8 mouse cellular contexts compared by ENCODE assay signal in genomic region chr19:57453218-57453600, GRCm38 (mm10). TPM values are rescaled to one million over a fixed set of nuclear protein-coding genes. Genes with fewer than 3 reads are reported as not detected.
DNase-seq lines count a peak whose midpoint lies in the region; ATAC-seq and TF ChIP-seq lines count a peak whose summit lies in the region.

No protein-coding gene starts in this region.

- peaks cover 4% of the 10 kb centered on the region; the same call in 1 of the 2 replicates for H3K36me3 ChIP-seq in heart, embryonic 13.5 days
- peaks cover 7% of the 10 kb centered on the region for H3K36me3 ChIP-seq in E14TG2a.4 (ENCODE audit: insufficient read depth, low read length)
- H3K36me3 ChIP-seq in forebrain, embryonic 14.5 days (ENCODE audit: control insufficient read depth, insufficient read depth, low read length) = no peaks in the 10 kb centered on the region
- H3K36me3 ChIP-seq in liver, postnatal 0 days (replicated peaks; ENCODE audit: insufficient read depth, low read length) = no peaks in the 10 kb centered on the region

- TF ChIP-seq EP300 in liver, postnatal 0 days (IDR thresholded peaks at IDR 0.05; ENCODE audit: low read depth) = no peak

- H3K27me3 ChIP-seq in heart, embryonic 13.5 days (replicated peaks) = no peaks in the 10 kb centered on the region
- 0 out of 2 replicates have a peak, but pooled peaks cover 2% of the 10 kb centered on the region for H3K27me3 ChIP-seq in E14TG2a.4 (ENCODE audit: insufficient read depth, low read length)
- H3K27me3 ChIP-seq in forebrain, embryonic 14.5 days (replicated peaks; ENCODE audit: control insufficient read depth, insufficient read depth, low read length) = no peaks in the 10 kb centered on the region
- no peaks in the 10 kb centered on the region for H3K27me3 ChIP-seq in liver, postnatal 0 days (ENCODE audit: insufficient read depth, low read length)

- peak overlapping the region; percentile 53; the same call in 1 of the 2 replicates for H3K27ac ChIP-seq in heart, embryonic 13.5 days (replicated peaks)
- H3K27ac ChIP-seq in forebrain, embryonic 14.5 days (ENCODE audit: low read depth, low read length) = no peak overlapping the region
- H3K27ac ChIP-seq in liver, postnatal 0 days (ENCODE audit: low read depth) = peak overlapping the region; percentile 74

- ATAC-seq in heart, embryonic 13.5 days (ENCODE audit: extremely low read depth, insufficient number of reproducible peaks, low FRiP score, low TSS enrichment) = no peak
- ATAC-seq in forebrain, embryonic 14.5 days = 0 out of 2 replicates have a peak, but pooled peaks have one; percentile 19
- ATAC-seq in liver, postnatal 0 days = peak; percentile 50

- peaks cover 11% of the 10 kb centered on the region for H3K4me1 ChIP-seq in heart, embryonic 13.5 days
- H3K4me1 ChIP-seq in E14TG2a.4 (replicated peaks; ENCODE audit: low read depth, low read length) = peaks cover 21% of the 10 kb centered on the region
- H3K4me1 ChIP-seq in forebrain, embryonic 14.5 days (ENCODE audit: control insufficient read depth, insufficient read depth, low read length) = peaks cover 11% of the 10 kb centered on the region; the same call in 1 of the 2 replicates
- 0 out of 2 replicates have a peak, but pooled peaks cover 4% of the 10 kb centered on the region for H3K4me1 ChIP-seq in liver, postnatal 0 days (ENCODE audit: insufficient read depth)

- H3K9ac ChIP-seq in heart, embryonic 13.5 days = peak overlapping the region; percentile 90
- H3K9ac ChIP-seq in forebrain, embryonic 14.5 days (ENCODE audit: low read length) = peak overlapping the region; percentile 73
- H3K9ac ChIP-seq in liver, postnatal 0 days (replicated peaks) = peak overlapping the region; percentile 89

- peak overlapping the region; percentile 70 for H3K4me2 ChIP-seq in heart, embryonic 13.5 days
- H3K4me2 ChIP-seq in forebrain, embryonic 14.5 days (ENCODE audit: low read length) = peak overlapping the region; percentile 67
- peak overlapping the region; percentile 82 for H3K4me2 ChIP-seq in liver, postnatal 0 days (ENCODE audit: low read depth, low read length)

- H3K9me3 ChIP-seq in heart, embryonic 13.5 days = no peaks in the 10 kb centered on the region
- H3K9me3 ChIP-seq in E14TG2a.4 (ENCODE audit: low read length) = no peaks in the 10 kb centered on the region
- H3K9me3 ChIP-seq in forebrain, embryonic 14.5 days (replicated peaks; ENCODE audit: control insufficient read depth, low read length) = no peaks in the 10 kb centered on the region
- H3K9me3 ChIP-seq in liver, postnatal 0 days (ENCODE audit: low read length) = no peaks in the 10 kb centered on the region

- TF ChIP-seq CTCF in E14TG2a.4 (conservative IDR thresholded peaks at IDR 0.05; ENCODE audit: low read length) = no peak
- TF ChIP-seq CTCF in liver, postnatal 0 days (IDR thresholded peaks at IDR 0.05; ENCODE audit: low read depth) = no peak

- H3K4me3 ChIP-seq in heart, embryonic 13.5 days = peak overlapping the region; percentile 87
- peak overlapping the region; percentile 93 for H3K4me3 ChIP-seq in E14TG2a.4 (replicated peaks; ENCODE audit: low read length)
- peak overlapping the region; percentile 52 for H3K4me3 ChIP-seq in forebrain, embryonic 14.5 days (ENCODE audit: low read depth, low read length)
- H3K4me3 ChIP-seq in liver, postnatal 0 days (ENCODE audit: low read depth, low read length) = peak overlapping the region; percentile 81

- no peak for DNase-seq in heart, adult 18-20 months
- DNase-seq in forebrain, embryonic 14.5 days (ENCODE audit: low spot score) = no peak
- no peak for DNase-seq in liver, postnatal 0 days
- DNase-seq in cerebellum, postnatal 10 days = no peak
- DNase-seq in spleen, postnatal 10 days (ENCODE audit: low spot score in 2 of 2) = no peak
- no peak for DNase-seq in lung, adult 18-20 months

- 7% methylated on average over 6 of the region's 6 CpGs for WGBS in heart, embryonic 13.5 days
- 6% methylated on average over 6 of the region's 6 CpGs for WGBS in forebrain, embryonic 14.5 days
- 3% methylated on average over 6 of the region's 6 CpGs for WGBS in liver, postnatal 0 days (ENCODE audit: insufficient replicate concordance)

RNA-seq across cellular contexts. Expression of gene Trub1, which starts 0.5 kb away (rescaled TPM):
- 11.0 and 12.4 TPM in 2 replicates for polyA plus RNA-seq in heart, embryonic 13.5 days (2015; fragmentation: Nextera tagmentation; extraction: Ambion mirVana)
- 1 to 10 TPM; 3.9 to 5.9 TPM for total RNA-seq in heart, adult 18-20 months (2021)
- 14.9 and 15.4 TPM in 2 replicates for polyA plus RNA-seq in forebrain, embryonic 14.5 days (2014; fragmentation: Nextera tagmentation; extraction: Ambion mirVana)
- 7.7 and 8.6 TPM in 2 replicates for polyA plus RNA-seq in liver, postnatal 0 days (2015; fragmentation: Nextera tagmentation; extraction: Ambion mirVana)
